Mouse (Mus musculus): Measurements from ENCODE around the gene Mthfs. TPM values are rescaled to one million over a fixed set of nuclear protein-coding genes. Genes with fewer than 3 reads are reported as not detected.

Mthfs gene
- polyA plus RNA-seq, 1 experiment from 2014 or later, result 16.8 TPM

- no peak overlapping the region for H3K27ac ChIP-seq
Measured at GRCm38 (mm10) chr9:89309195-89309535, 98.7 kb downstream of the Mthfs start.

DNA sequence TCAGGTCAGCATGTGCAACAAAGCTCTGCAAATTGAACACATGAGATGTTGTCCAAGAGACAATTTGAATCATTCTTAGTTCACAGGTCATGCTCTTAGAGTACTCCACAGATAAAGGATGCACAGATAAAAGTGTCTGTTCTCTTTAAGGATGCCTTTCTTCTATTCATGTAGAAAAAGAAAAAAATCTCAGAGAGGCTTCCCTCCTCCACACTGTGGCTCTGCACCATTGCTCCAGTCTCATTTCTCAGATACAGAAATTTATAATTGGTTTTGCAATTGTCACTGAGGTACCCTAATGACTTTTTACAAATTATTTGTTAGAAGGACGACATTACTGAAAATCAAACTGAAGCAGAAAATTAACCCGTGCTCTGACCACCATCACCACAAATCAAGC is 101.2 kb downstream of the Mthfs start:
- no peaks in the 10 kb centered on the region for H3K36me3 ChIP-seq (replicated peaks; ENCODE audit: control insufficient read depth, insufficient read depth)

More at GRCm38 (mm10) chr9:89309195-89309535, 98.7 kb downstream of the Mthfs start:
- no peaks in the 10 kb centered on the region for H3K27me3 ChIP-seq (ENCODE audit: control insufficient read depth, insufficient read depth, low read length)
- no peak overlapping the region for H3K9ac ChIP-seq
- WGBS, result 79% methylated on average over 2 of the region's 2 CpGs
- no peaks in the 10 kb centered on the region for H3K9me3 ChIP-seq (ENCODE audit: control insufficient read depth, low read length)
- H3K4me3 ChIP-seq (replicated peaks; ENCODE audit: low read length), result no peak overlapping the region
- no peak for DNase-seq (ENCODE audit: low spot score)
- no peak overlapping the region for H3K4me2 ChIP-seq (replicated peaks)
- H3K4me1 ChIP-seq (replicated peaks; ENCODE audit: control insufficient read depth, insufficient read depth, low read length), result no peaks in the 10 kb centered on the region
- H3K36me3 ChIP-seq (replicated peaks; ENCODE audit: control insufficient read depth, insufficient read depth), result no peaks in the 10 kb centered on the region
- no peak for ATAC-seq (ENCODE audit: low FRiP score)

DNA sequence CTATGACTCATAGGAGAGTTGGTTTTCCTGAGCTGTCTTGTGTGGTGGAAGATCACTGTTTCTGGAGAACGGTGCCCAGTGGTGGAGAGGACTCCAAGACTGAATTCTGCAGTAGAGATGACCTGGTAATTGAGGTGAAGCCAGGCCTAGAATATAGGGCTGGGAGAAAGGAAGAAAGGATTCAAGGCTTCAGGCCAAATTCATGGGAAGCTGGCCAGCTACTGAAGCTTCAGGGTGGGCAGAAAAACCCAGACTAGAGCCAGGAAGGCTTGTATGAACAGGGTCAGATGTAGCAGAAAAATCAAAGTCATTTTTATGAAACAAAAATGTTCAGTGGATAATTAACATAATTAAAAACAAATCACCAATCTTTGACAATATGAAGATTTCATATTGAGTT is 163.3 kb downstream of the Mthfs start:
- no peak overlapping the region for H3K9ac ChIP-seq
- ATAC-seq (ENCODE audit: low FRiP score), result no peak
- H3K27ac ChIP-seq, result no peak overlapping the region
- H3K4me1 ChIP-seq (replicated peaks; ENCODE audit: control insufficient read depth, insufficient read depth, low read length), result no peaks in the 10 kb centered on the region
- no peak overlapping the region for H3K4me3 ChIP-seq (replicated peaks; ENCODE audit: low read length)
- no peaks in the 10 kb centered on the region for H3K36me3 ChIP-seq (replicated peaks; ENCODE audit: control insufficient read depth, insufficient read depth)
- no peaks in the 10 kb centered on the region for H3K9me3 ChIP-seq (ENCODE audit: control insufficient read depth, low read length)
- WGBS, result 84% methylated on average over 1 of the region's 1 CpGs
- DNase-seq (ENCODE audit: low spot score), result no peak
- H3K27me3 ChIP-seq (ENCODE audit: control insufficient read depth, insufficient read depth, low read length), result no peaks in the 10 kb centered on the region
- no peak overlapping the region for H3K4me2 ChIP-seq (replicated peaks)

More for the DNA sequence above, 101.2 kb downstream of the Mthfs start:
- H3K4me1 ChIP-seq (replicated peaks; ENCODE audit: control insufficient read depth, insufficient read depth, low read length), result no peaks in the 10 kb centered on the region
- H3K27ac ChIP-seq, result no peak overlapping the region
- H3K4me2 ChIP-seq (replicated peaks), result no peak overlapping the region
- H3K9me3 ChIP-seq (ENCODE audit: control insufficient read depth, low read length), result no peaks in the 10 kb centered on the region
- ATAC-seq (ENCODE audit: low FRiP score), result no peak
- H3K4me3 ChIP-seq (replicated peaks; ENCODE audit: low read length), result no peak overlapping the region
- no peak overlapping the region for H3K9ac ChIP-seq
- no peaks in the 10 kb centered on the region for H3K27me3 ChIP-seq (ENCODE audit: control insufficient read depth, insufficient read depth, low read length)
- no peak for DNase-seq (ENCODE audit: low spot score)
- WGBS, result 76% methylated on average over 2 of the region's 2 CpGs

- 89% methylated on average over 4 of the region's 4 CpGs for WGBS
- no peak for DNase-seq (ENCODE audit: low spot score)
Measured at GRCm38 (mm10) chr9:89374650-89375049, 164.2 kb downstream of the Mthfs start.

DNA sequence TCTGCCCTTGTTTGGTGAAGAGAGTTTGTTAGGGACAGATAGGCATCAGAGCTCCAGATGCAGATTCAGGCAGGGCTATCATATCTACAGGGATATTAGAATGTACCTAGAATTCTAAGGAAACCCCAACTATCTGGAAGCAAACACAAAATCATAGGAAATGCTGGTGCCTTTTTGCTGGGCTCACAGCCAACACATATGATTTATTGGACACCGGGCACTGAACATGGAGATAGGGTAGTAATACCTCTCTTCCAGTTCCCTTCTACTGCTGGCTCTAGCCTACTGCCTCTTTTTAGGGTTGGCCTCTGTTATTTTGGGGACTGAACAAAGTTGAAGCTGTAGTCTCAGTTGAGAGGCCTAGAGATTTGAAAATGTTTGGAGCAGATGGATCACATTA is 192.6 kb downstream of the Mthfs start:
- Histone ChIP-seq H3K4me1 (replicated peaks; ENCODE audit: control insufficient read depth, insufficient read depth, low read length) (no peaks in the 10 kb centered on the region), H3K4me3 (replicated peaks; ENCODE audit: low read length) (no peak overlapping the region), H3K36me3 (replicated peaks; ENCODE audit: control insufficient read depth, insufficient read depth) (no peaks in the 10 kb centered on the region), H3K9ac (no peak overlapping the region), H3K27ac (no peak overlapping the region), H3K27me3 (ENCODE audit: control insufficient read depth, insufficient read depth, low read length) (no peaks in the 10 kb centered on the region), H3K9me3 (ENCODE audit: control insufficient read depth, low read length) (no peaks in the 10 kb centered on the region), H3K4me2 (replicated peaks) (no peak overlapping the region)
- ATAC-seq (ENCODE audit: low FRiP score), result no peak
- 96% methylated on average over 1 of the region's 1 CpGs for WGBS
- no peak for DNase-seq (ENCODE audit: low spot score)

More at GRCm38 (mm10) chr9:89374650-89375049, 164.2 kb downstream of the Mthfs start:
- no peaks in the 10 kb centered on the region for H3K4me1 ChIP-seq (replicated peaks; ENCODE audit: control insufficient read depth, insufficient read depth, low read length)
- H3K27me3 ChIP-seq (ENCODE audit: control insufficient read depth, insufficient read depth, low read length), result no peaks in the 10 kb centered on the region
- no peak for ATAC-seq (ENCODE audit: low FRiP score)
- no peaks in the 10 kb centered on the region for H3K36me3 ChIP-seq (replicated peaks; ENCODE audit: control insufficient read depth, insufficient read depth)
- no peak overlapping the region for H3K4me2 ChIP-seq (replicated peaks)
- H3K9ac ChIP-seq, result no peak overlapping the region
- H3K9me3 ChIP-seq (ENCODE audit: control insufficient read depth, low read length), result no peaks in the 10 kb centered on the region
- H3K27ac ChIP-seq, result no peak overlapping the region
- H3K4me3 ChIP-seq (replicated peaks; ENCODE audit: low read length), result no peak overlapping the region

Other genes with a start within 250 kb of the Mthfs start
- gene Trim43b, start 117.8 kb upstream of the Mthfs start, polyA plus RNA-seq (2014; fragmentation: Nextera tagmentation; extraction: Ambion mirVana), result not detected in 2 replicates
- 0.52 and 1.1 TPM in 2 replicates for gene Bcl2a1b, start 11.5 kb upstream of the Mthfs start, polyA plus RNA-seq (2014; fragmentation: Nextera tagmentation; extraction: Ambion mirVana)
- 0.73 TPM in 1 of 2 replicates, not detected in the other for gene Gm29094, start 11.3 kb upstream of the Mthfs start, polyA plus RNA-seq (2014; fragmentation: Nextera tagmentation; extraction: Ambion mirVana)

Data from hindbrain, embryonic 14.5 days (tissue).